Mouse (Mus musculus) kidney, embryonic 14.5 days (tissue): ENCODE results near the gene Uvrag. TPM values are rescaled to one million over a fixed set of nuclear protein-coding genes. Genes with fewer than 3 reads are reported as not detected.

ENCODE experiments used
- ATAC-seq: fragments of 200-750 bp; cut with Nextera tagmentation; 2 replicates; pipeline ENCODE4 v1.8.0; 2017; ENCODE audit warnings: moderate number of reproducible peaks, mild to moderate bottlenecking, moderate TSS enrichment, moderate library complexity; ENCODE audit not compliant: low FRiP score, low TSS enrichment
- H3K27ac ChIP-seq: fragments of 300-500 bp; sonication (generic); 2 replicates; pipeline ENCODE4 v1.5.1; 2014; ENCODE audit warnings: low read depth, mild to moderate bottlenecking, low read length, moderate library complexity, mixed read lengths
- H3K27me3 ChIP-seq: fragments of 300-500 bp; sonication (generic); 2 replicates; pipeline ENCODE4 v1.6.1; 2014; ENCODE audit warnings: mild to moderate bottlenecking, low read length; ENCODE audit not compliant: control insufficient read depth, insufficient read depth
- H3K36me3 ChIP-seq: fragments of 300-500 bp; sonication (generic); 2 replicates; pipeline ENCODE4 v1.6.1; 2014; ENCODE audit warnings: low read length, mixed read lengths; ENCODE audit not compliant: control insufficient read depth, insufficient read depth
- H3K4me1 ChIP-seq: fragments of 300-500 bp; sonication (generic); 2 replicates; pipeline ENCODE4 v1.6.1; 2014; ENCODE audit warnings: low read length, mixed read lengths; ENCODE audit not compliant: control insufficient read depth, insufficient read depth
- H3K4me2 ChIP-seq: fragments of 300-500 bp; sonication (generic); replicated peaks from 2 replicates; pipeline ENCODE4 v1.6.1; 2014; ENCODE audit warnings: low read depth, mild to moderate bottlenecking, low read length
- H3K4me3 ChIP-seq: fragments of 300-500 bp; sonication (generic); 2 replicates; pipeline ENCODE4 v1.5.1; 2014; ENCODE audit warnings: mild to moderate bottlenecking, low read length
- H3K9ac ChIP-seq: fragments of 300-500 bp; sonication (generic); 2 replicates; pipeline ENCODE4 v1.6.1; 2014; ENCODE audit warnings: low read depth, mild to moderate bottlenecking, low read length, moderate library complexity
- H3K9me3 ChIP-seq: fragments of 300-500 bp; sonication (generic); 2 replicates; pipeline ENCODE4 v1.6.1; 2016; ENCODE audit warnings: low read length; ENCODE audit not compliant: control insufficient read depth
- WGBS: fragments of 180-500 bp; shearing (Covaris S2); extraction: QIAGEN DNeasy Blood & Tissue Kit; methylation state at CpG from one replicate; pipeline ENCODE4 v1.1.7; 2014; 5-methylcytosine and 5-hydroxymethylcytosine counted together
- polyA plus RNA-seq: library from polyadenylated mRNA; unstranded; fragments of >200 nt; fragmentation: Nextera tagmentation; extraction: Ambion mirVana; gene quantifications from 2 replicates; pipeline ENCODE4 v1.2.1, GENCODE M21; 2014

The Uvrag gene
- polyA plus RNA-seq, 1 experiment from 2014 or later: 22.7 TPM

- Histone ChIP-seq H3K4me1 (peaks cover 10% of the 10 kb centered on the region; the same call in 1 of the 2 replicates), H3K27ac (no peak overlapping the region), H3K27me3 (no peaks in the 10 kb centered on the region), H3K36me3 (no peaks in the 10 kb centered on the region), H3K4me2 (no peak overlapping the region), H3K4me3 (no peak overlapping the region), H3K9ac (no peak overlapping the region), H3K9me3 (no peaks in the 10 kb centered on the region)
- 59% methylated on average over 9 of the region's 9 CpGs for WGBS
- no peak for ATAC-seq
Observed at GRCm38 (mm10) chr7:99169717-99170403, 28.9 kb upstream of the Uvrag start.

GRCm38 (mm10) chr7:99168756-99169155, 27.8 kb upstream of the Uvrag start:
- Histone ChIP-seq H3K9me3 (no peaks in the 10 kb centered on the region), H3K4me2 (no peak overlapping the region), H3K4me1 (peaks cover 10% of the 10 kb centered on the region; the same call in 1 of the 2 replicates), H3K36me3 (no peaks in the 10 kb centered on the region), H3K9ac (no peak overlapping the region), H3K4me3 (no peak overlapping the region), H3K27me3 (no peaks in the 10 kb centered on the region), H3K27ac (no peak overlapping the region)
- ATAC-seq: no peak
- WGBS: 77% methylated on average over 6 of the region's 6 CpGs

- WGBS: 22% methylated on average over 5 of the region's 5 CpGs
- peak overlapping the region; percentile 67; the same call in 1 of the 2 replicates for H3K27ac ChIP-seq
Observed at GRCm38 (mm10) chr7:99167939-99168338, 27.0 kb upstream of the Uvrag start.

GRCm38 (mm10) chr7:99166159-99166558, 25.2 kb upstream of the Uvrag start:
- WGBS: 81% methylated on average over 8 of the region's 8 CpGs
- H3K36me3 ChIP-seq: no peaks in the 10 kb centered on the region
- H3K4me2 ChIP-seq: no peak overlapping the region
- H3K9ac ChIP-seq: no peak overlapping the region
- no peaks in the 10 kb centered on the region for H3K27me3 ChIP-seq
- peaks cover 14% of the 10 kb centered on the region for H3K4me1 ChIP-seq
- ATAC-seq: no peak
- no peak overlapping the region for H3K4me3 ChIP-seq
- no peaks in the 10 kb centered on the region for H3K9me3 ChIP-seq
- H3K27ac ChIP-seq: no peak overlapping the region

More at GRCm38 (mm10) chr7:99167939-99168338, 27.0 kb upstream of the Uvrag start:
- H3K27me3 ChIP-seq: no peaks in the 10 kb centered on the region
- H3K4me2 ChIP-seq: no peak overlapping the region
- H3K4me1 ChIP-seq: peaks cover 10% of the 10 kb centered on the region; the same call in 1 of the 2 replicates
- H3K36me3 ChIP-seq: no peaks in the 10 kb centered on the region
- no peaks in the 10 kb centered on the region for H3K9me3 ChIP-seq
- no peak overlapping the region for H3K4me3 ChIP-seq
- 0 out of 2 replicates have a peak overlapping the region, but pooled peaks have one; percentile 18 for H3K9ac ChIP-seq
- peak; percentile 85 for ATAC-seq

GRCm38 (mm10) chr7:99164873-99165410, 24.0 kb upstream of the Uvrag start:
- no peak overlapping the region for H3K9ac ChIP-seq
- no peak overlapping the region for H3K4me3 ChIP-seq
- WGBS: 69% methylated on average over 7 of the region's 7 CpGs
- no peak overlapping the region for H3K27ac ChIP-seq
- no peaks in the 10 kb centered on the region for H3K36me3 ChIP-seq
- peaks cover 20% of the 10 kb centered on the region for H3K4me1 ChIP-seq
- no peaks in the 10 kb centered on the region for H3K9me3 ChIP-seq
- H3K27me3 ChIP-seq: no peaks in the 10 kb centered on the region
- H3K4me2 ChIP-seq: no peak overlapping the region
- ATAC-seq: no peak

GRCm38 (mm10) chr7:99162462-99162861, 21.5 kb upstream of the Uvrag start:
- Histone ChIP-seq H3K4me1 (peaks cover 13% of the 10 kb centered on the region), H3K36me3 (no peaks in the 10 kb centered on the region), H3K4me2 (no peak overlapping the region), H3K27ac (no peak overlapping the region), H3K9ac (no peak overlapping the region), H3K27me3 (no peaks in the 10 kb centered on the region), H3K9me3 (no peaks in the 10 kb centered on the region), H3K4me3 (no peak overlapping the region)
- 88% methylated on average over 7 of the region's 7 CpGs for WGBS
- no peak for ATAC-seq

GRCm38 (mm10) chr7:99161961-99162360, 21.0 kb upstream of the Uvrag start:
- 83% methylated on average over 11 of the region's 11 CpGs for WGBS
- no peak for ATAC-seq
- Histone ChIP-seq H3K27ac (no peak overlapping the region), H3K36me3 (no peaks in the 10 kb centered on the region), H3K4me1 (peaks cover 13% of the 10 kb centered on the region), H3K9me3 (no peaks in the 10 kb centered on the region), H3K4me2 (no peak overlapping the region), H3K9ac (no peak overlapping the region), H3K4me3 (no peak overlapping the region), H3K27me3 (0 out of 2 replicates have a peak, but pooled peaks cover 1% of the 10 kb centered on the region)

- Histone ChIP-seq H3K4me3 (no peak overlapping the region), H3K9ac (no peak overlapping the region), H3K36me3 (no peaks in the 10 kb centered on the region), H3K4me1 (peaks cover 14% of the 10 kb centered on the region), H3K27me3 (0 out of 2 replicates have a peak, but pooled peaks cover 3% of the 10 kb centered on the region), H3K27ac (no peak overlapping the region), H3K4me2 (no peak overlapping the region), H3K9me3 (no peaks in the 10 kb centered on the region)
- WGBS: 26% methylated on average over 4 of the region's 4 CpGs
- ATAC-seq: peak; percentile 56
Observed at GRCm38 (mm10) chr7:99161529-99161928, 20.6 kb upstream of the Uvrag start.

GRCm38 (mm10) chr7:99160995-99161394, 20.1 kb upstream of the Uvrag start:
- no peak for ATAC-seq
- Histone ChIP-seq H3K4me2 (no peak overlapping the region), H3K4me3 (no peak overlapping the region), H3K27ac (no peak overlapping the region), H3K4me1 (peaks cover 20% of the 10 kb centered on the region), H3K36me3 (no peaks in the 10 kb centered on the region), H3K27me3 (0 out of 2 replicates have a peak, but pooled peaks cover 3% of the 10 kb centered on the region), H3K9ac (no peak overlapping the region), H3K9me3 (no peaks in the 10 kb centered on the region)
- WGBS: 73% methylated on average over 7 of the region's 7 CpGs
